Mouse (Mus musculus) midbrain, embryonic 13.5 days (tissue): ENCODE results near the gene Itgb3. TPM values are rescaled to one million over a fixed set of nuclear protein-coding genes. Genes with fewer than 3 reads are reported as not detected.

ENCODE experiments used
- ATAC-seq: fragments of 200-750 bp; cut with Nextera tagmentation; 2 replicates; pipeline ENCODE4 v1.8.0; 2017; ENCODE audit warnings: mild to moderate bottlenecking, moderate TSS enrichment, moderate library complexity
- H3K27ac ChIP-seq: fragments of 300-500 bp; sonication (generic); 2 replicates; pipeline ENCODE4 v1.5.1; 2015; ENCODE audit warnings: inconsistent platforms, mild to moderate bottlenecking, moderate library complexity
- H3K27me3 ChIP-seq: fragments of 300-500 bp; sonication (generic); 2 replicates; pipeline ENCODE4 v1.6.1; 2015; ENCODE audit warnings: mild to moderate bottlenecking, inconsistent platforms
- H3K36me3 ChIP-seq: fragments of 300-500 bp; sonication (generic); 2 replicates; pipeline ENCODE4 v1.6.1; 2015; ENCODE audit warnings: mild to moderate bottlenecking, inconsistent platforms
- H3K4me1 ChIP-seq: fragments of 300-500 bp; sonication (generic); replicated peaks from 2 replicates; pipeline ENCODE4 v1.6.1; 2015; ENCODE audit warnings: inconsistent platforms
- H3K4me2 ChIP-seq: fragments of 300-500 bp; sonication (generic); replicated peaks from 2 replicates; pipeline ENCODE4 v1.6.1; 2015; ENCODE audit warnings: moderate library complexity, mild to moderate bottlenecking, inconsistent platforms
- H3K4me3 ChIP-seq: fragments of 300-500 bp; sonication (generic); replicated peaks from 2 replicates; pipeline ENCODE4 v1.5.1; 2015; ENCODE audit warnings: mild to moderate bottlenecking, inconsistent platforms
- H3K9ac ChIP-seq: fragments of 300-500 bp; sonication (generic); replicated peaks from 2 replicates; pipeline ENCODE4 v1.6.1; 2015; ENCODE audit warnings: mild to moderate bottlenecking, inconsistent platforms
- H3K9me3 ChIP-seq: fragments of 300-500 bp; sonication (generic); 2 replicates; pipeline ENCODE4 v1.6.1; 2016; ENCODE audit warnings: mild to moderate bottlenecking, inconsistent platforms
- WGBS: fragments of 180-500 bp; shearing (Covaris S2); methylation state at CpG from one replicate; pipeline ENCODE4 v1.1.7; 2015; 5-methylcytosine and 5-hydroxymethylcytosine counted together
- polyA plus RNA-seq: library from polyadenylated mRNA; unstranded; fragments of >200 nt; fragmentation: Nextera tagmentation; extraction: Ambion mirVana; gene quantifications from 2 replicates; pipeline ENCODE4 v1.2.1, GENCODE M21; 2015

The Itgb3 gene
- polyA plus RNA-seq, 1 experiment from 2014 or later, result 0.98 TPM

DNA sequence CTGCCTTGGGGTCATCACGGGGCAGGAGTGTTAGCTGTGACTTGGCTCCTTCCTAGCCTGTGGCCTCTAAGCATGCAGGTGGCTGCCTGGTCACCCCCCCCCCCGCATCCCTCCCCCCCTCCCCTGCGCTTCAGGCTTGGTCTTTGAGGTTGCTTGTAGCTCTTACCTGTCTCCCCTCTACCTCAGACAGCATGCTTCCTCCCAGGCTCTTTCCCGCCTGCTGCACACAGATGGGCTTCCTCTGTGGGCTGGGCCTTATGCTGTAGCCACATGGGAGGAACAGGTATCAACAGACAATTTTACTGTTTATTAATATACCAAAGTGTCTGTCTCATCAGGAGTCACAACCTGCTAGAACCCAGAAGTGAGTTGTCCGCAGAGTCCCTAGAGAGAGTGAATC is 38.8 kb downstream of the Itgb3 start:
- no peak for ATAC-seq
- H3K27ac ChIP-seq, result no peak overlapping the region
- no peaks in the 10 kb centered on the region for H3K36me3 ChIP-seq
- H3K4me3 ChIP-seq, result no peak overlapping the region
- no peak overlapping the region for H3K4me2 ChIP-seq
- H3K4me1 ChIP-seq, result no peaks in the 10 kb centered on the region
- WGBS, result 87% methylated on average over 5 of the region's 5 CpGs
- H3K27me3 ChIP-seq, result no peaks in the 10 kb centered on the region
- no peak overlapping the region for H3K9ac ChIP-seq
- H3K9me3 ChIP-seq, result no peaks in the 10 kb centered on the region

GRCm38 (mm10) chr11:104647188-104647867 is 39.5 kb downstream of the Itgb3 start:
- H3K27me3 ChIP-seq, result no peaks in the 10 kb centered on the region
- H3K27ac ChIP-seq, result no peak overlapping the region
- ATAC-seq, result no peak
- no peak overlapping the region for H3K4me2 ChIP-seq
- no peak overlapping the region for H3K4me3 ChIP-seq
- 63% methylated on average over 8 of the region's 8 CpGs for WGBS
- H3K4me1 ChIP-seq, result no peaks in the 10 kb centered on the region
- no peaks in the 10 kb centered on the region for H3K36me3 ChIP-seq
- no peaks in the 10 kb centered on the region for H3K9me3 ChIP-seq
- H3K9ac ChIP-seq, result no peak overlapping the region

DNA sequence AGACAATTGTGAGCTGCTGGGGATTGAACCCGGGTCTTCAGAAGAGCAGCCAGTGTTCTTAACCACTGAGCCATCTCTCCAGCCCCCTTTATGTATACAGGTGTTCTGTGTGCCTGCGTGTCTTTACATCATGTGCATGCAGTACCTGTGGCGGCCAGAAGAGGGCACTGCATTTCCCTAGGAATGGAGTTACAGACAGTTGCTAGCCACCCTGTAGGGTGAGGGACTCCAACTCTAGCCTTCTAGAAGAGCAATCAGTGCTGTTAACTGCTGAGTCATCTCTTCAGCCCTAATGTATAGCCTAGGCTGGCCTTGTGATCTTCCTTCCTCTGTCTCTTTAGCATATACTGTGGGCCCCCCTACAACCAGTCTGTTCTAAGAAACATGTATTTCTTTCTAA is 40.8 kb downstream of the Itgb3 start:
- Histone ChIP-seq H3K4me2 (no peak overlapping the region), H3K4me1 (no peaks in the 10 kb centered on the region), H3K4me3 (no peak overlapping the region), H3K27ac (no peak overlapping the region), H3K9ac (no peak overlapping the region), H3K9me3 (no peaks in the 10 kb centered on the region), H3K36me3 (no peaks in the 10 kb centered on the region), H3K27me3 (no peaks in the 10 kb centered on the region)
- 41% methylated on average over 3 of the region's 3 CpGs for WGBS
- ATAC-seq, result no peak

GRCm38 (mm10) chr11:104660599-104660998 is 52.8 kb downstream of the Itgb3 start:
- no peaks in the 10 kb centered on the region for H3K9me3 ChIP-seq
- H3K36me3 ChIP-seq, result no peaks in the 10 kb centered on the region
- H3K27me3 ChIP-seq, result no peaks in the 10 kb centered on the region
- WGBS, result 99% methylated on average over 4 of the region's 4 CpGs
- H3K9ac ChIP-seq, result no peak overlapping the region
- no peak overlapping the region for H3K27ac ChIP-seq
- H3K4me2 ChIP-seq, result no peak overlapping the region
- ATAC-seq, result no peak
- no peak overlapping the region for H3K4me3 ChIP-seq
- no peaks in the 10 kb centered on the region for H3K4me1 ChIP-seq

DNA sequence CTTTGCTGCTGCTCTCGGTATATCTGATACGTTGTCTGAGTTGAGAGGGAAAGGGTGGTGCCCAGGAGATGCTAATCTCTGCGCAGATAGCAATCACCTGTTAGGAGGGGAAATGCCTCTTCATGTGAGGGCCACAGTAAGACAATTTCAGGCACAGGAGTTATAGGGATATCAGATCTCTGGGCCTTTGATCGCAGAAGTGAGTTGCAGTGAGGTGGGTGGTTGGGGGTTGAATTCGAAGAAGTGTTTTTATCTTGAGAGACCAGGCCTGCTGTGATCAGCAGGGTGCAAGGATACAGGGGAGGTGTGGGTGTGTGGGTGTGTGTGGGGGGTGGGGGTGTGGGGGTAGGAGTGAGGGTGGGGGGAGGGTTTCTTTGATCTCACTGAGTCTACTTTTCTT is 53.3 kb downstream of the Itgb3 start:
- Histone ChIP-seq H3K27ac (no peak overlapping the region), H3K9me3 (no peaks in the 10 kb centered on the region), H3K4me2 (no peak overlapping the region), H3K4me1 (no peaks in the 10 kb centered on the region), H3K4me3 (no peak overlapping the region), H3K36me3 (no peaks in the 10 kb centered on the region), H3K9ac (no peak overlapping the region), H3K27me3 (no peaks in the 10 kb centered on the region)
- no peak for ATAC-seq
- 91% methylated on average over 5 of the region's 5 CpGs for WGBS

DNA sequence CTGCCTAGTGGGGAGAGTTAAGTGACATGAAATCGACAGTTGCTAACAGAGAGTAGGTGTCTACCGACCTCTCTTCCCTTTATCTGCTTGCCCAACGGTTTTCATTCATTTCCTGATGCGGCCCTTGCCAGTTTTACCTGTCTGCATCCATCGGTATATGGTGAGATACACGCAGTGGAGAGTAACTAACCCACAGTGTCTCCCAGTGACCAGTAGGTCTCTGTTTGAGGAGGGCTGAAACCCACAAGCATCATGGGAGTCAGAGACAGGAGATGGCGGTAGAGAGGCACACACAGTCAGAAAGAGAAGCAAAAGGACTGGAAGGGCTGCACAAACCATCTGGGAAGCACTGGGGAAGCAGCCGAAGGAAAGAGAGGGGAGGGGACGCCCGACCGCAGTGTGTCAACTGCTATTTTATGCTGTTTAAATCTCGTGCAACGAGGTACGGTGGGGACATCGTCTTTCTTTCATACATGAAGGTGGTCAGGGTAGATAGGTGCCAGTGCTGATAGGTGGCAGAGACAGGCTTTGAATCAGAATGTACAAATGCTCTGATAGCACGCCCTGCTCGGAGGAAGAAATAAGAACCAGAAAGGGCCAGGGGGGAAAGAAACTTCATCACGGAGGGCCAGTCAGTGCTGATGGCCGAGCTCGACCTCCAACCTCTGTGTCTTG is 53.9 kb downstream of the Itgb3 start:
- H3K9me3 ChIP-seq, result no peaks in the 10 kb centered on the region
- 85% methylated on average over 20 of the region's 20 CpGs for WGBS
- no peaks in the 10 kb centered on the region for H3K27me3 ChIP-seq
- no peaks in the 10 kb centered on the region for H3K4me1 ChIP-seq
- H3K27ac ChIP-seq, result no peak overlapping the region
- ATAC-seq, result no peak
- no peaks in the 10 kb centered on the region for H3K36me3 ChIP-seq
- no peak overlapping the region for H3K4me3 ChIP-seq
- H3K4me2 ChIP-seq, result no peak overlapping the region
- H3K9ac ChIP-seq, result no peak overlapping the region

GRCm38 (mm10) chr11:104662573-104662972 is 54.8 kb downstream of the Itgb3 start:
- no peak for ATAC-seq
- WGBS, result 91% methylated on average over 11 of the region's 11 CpGs
- Histone ChIP-seq H3K4me1 (no peaks in the 10 kb centered on the region), H3K9ac (no peak overlapping the region), H3K9me3 (no peaks in the 10 kb centered on the region), H3K4me2 (no peak overlapping the region), H3K4me3 (no peak overlapping the region), H3K27ac (no peak overlapping the region), H3K27me3 (no peaks in the 10 kb centered on the region), H3K36me3 (no peaks in the 10 kb centered on the region)

DNA sequence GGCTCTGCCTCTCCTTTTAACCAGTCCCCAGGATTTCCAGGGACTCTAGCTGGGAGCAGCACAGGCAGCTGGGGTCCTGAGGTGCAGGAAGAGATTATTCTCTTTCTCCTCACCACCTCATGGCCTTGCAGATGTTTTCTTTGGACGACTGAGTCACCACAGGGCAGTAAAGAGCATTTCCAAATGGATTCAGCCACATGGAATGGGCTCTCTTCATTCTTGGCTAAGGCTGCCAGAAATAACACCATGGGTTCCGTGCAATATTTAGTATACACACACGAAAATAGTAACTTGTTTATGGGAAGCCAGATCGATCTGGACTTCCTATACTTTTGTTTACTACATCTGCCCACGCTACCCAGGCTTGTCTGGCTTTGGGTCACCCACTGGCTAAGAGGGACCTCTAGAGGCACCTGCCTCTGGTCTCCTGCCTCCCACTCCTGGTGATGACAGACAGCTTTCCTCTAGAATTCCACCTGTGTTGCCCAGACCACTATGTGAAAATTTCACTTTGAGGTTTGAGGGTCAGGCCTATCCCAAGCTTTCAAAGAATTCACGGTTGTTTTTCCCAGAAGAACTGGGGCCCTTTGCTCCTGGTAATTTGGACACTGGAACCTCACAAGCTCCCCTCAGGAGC is 55.6 kb downstream of the Itgb3 start:
- Histone ChIP-seq H3K27ac (no peak overlapping the region), H3K9ac (no peak overlapping the region), H3K27me3 (no peaks in the 10 kb centered on the region), H3K9me3 (no peaks in the 10 kb centered on the region), H3K4me1 (no peaks in the 10 kb centered on the region), H3K4me2 (no peak overlapping the region), H3K36me3 (no peaks in the 10 kb centered on the region), H3K4me3 (no peak overlapping the region)
- no peak for ATAC-seq
- 82% methylated on average over 6 of the region's 6 CpGs for WGBS

DNA sequence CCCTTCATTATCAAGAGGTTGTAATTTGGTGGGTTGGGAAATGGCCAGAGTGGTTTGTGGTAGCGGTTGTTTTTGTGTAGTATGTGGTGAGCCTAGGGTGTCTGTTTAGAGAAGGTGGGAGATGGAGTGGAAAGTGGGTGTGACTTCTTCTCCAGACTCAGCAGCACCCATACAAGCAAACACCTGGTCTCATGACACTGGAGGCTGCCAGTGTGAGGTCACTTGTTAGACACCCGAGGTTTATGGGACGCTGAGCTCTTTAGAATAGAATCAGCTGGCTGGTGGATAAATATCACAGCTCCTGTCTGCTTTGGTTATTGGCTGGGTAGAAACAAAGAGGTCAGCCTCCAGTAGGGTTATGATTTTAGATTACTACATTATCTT is 56.1 kb downstream of the Itgb3 start:
- Histone ChIP-seq H3K9ac (no peak overlapping the region), H3K4me2 (no peak overlapping the region), H3K27me3 (no peaks in the 10 kb centered on the region), H3K27ac (no peak overlapping the region), H3K9me3 (no peaks in the 10 kb centered on the region), H3K36me3 (no peaks in the 10 kb centered on the region), H3K4me3 (no peak overlapping the region), H3K4me1 (no peaks in the 10 kb centered on the region)
- WGBS, result 81% methylated on average over 3 of the region's 3 CpGs
- ATAC-seq, result no peak

DNA sequence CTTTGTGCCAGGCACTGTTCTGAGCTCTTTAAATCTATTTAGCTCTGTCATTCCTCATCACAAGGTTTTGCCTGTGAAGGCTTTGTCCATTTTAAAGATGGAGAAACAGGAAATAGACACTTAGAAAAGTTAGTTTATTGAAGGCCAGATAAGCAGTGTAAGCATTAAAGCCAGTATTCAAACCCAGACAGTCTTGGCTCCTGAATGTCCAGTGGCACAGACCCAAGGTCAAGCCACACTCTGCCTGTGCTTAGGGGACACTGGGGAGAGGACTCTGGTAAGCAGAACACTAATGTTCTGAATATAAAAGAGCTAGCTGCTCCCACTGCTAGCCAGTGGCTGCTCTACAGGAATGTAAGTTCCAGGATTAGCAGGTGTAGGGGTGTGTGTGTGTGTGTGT is 56.6 kb downstream of the Itgb3 start:
- Histone ChIP-seq H3K36me3 (no peaks in the 10 kb centered on the region), H3K9ac (no peak overlapping the region), H3K9me3 (no peaks in the 10 kb centered on the region), H3K4me2 (no peak overlapping the region), H3K4me1 (no peaks in the 10 kb centered on the region), H3K27me3 (no peaks in the 10 kb centered on the region), H3K4me3 (no peak overlapping the region), H3K27ac (no peak overlapping the region)
- no peak for ATAC-seq

GRCm38 (mm10) chr11:104667399-104667798 is 59.6 kb downstream of the Itgb3 start:
- Histone ChIP-seq H3K4me1 (no peaks in the 10 kb centered on the region), H3K9me3 (no peaks in the 10 kb centered on the region), H3K9ac (no peak overlapping the region), H3K4me2 (no peak overlapping the region), H3K27me3 (no peaks in the 10 kb centered on the region), H3K27ac (no peak overlapping the region), H3K36me3 (no peaks in the 10 kb centered on the region), H3K4me3 (no peak overlapping the region)
- no peak for ATAC-seq
- WGBS, result 82% methylated on average over 5 of the region's 5 CpGs

DNA sequence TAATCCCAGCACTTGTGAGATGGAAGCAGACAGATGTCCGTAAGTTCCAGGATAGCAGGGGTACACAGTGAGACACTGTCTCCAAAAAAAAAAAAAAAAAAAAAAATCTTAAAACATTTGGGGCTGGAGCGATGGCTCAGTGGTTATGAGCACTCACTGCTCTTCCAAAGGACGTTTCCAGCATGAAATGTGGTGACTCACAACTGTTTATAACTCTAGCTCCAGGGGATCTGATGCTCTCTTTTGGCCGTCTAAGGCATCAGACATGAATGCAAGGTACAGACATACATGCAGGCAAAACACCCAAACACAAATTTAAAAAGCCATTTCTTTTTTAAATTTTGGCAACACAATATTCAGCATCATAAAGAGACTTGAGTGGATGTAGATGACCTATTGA is 65.6 kb downstream of the Itgb3 start:
- no peak overlapping the region for H3K9ac ChIP-seq
- H3K4me2 ChIP-seq, result no peak overlapping the region
- 76% methylated on average over 4 of the region's 4 CpGs for WGBS
- no peaks in the 10 kb centered on the region for H3K36me3 ChIP-seq
- H3K4me1 ChIP-seq, result no peaks in the 10 kb centered on the region
- H3K9me3 ChIP-seq, result no peaks in the 10 kb centered on the region
- ATAC-seq, result no peak
- H3K27me3 ChIP-seq, result no peaks in the 10 kb centered on the region
- no peak overlapping the region for H3K4me3 ChIP-seq
- no peak overlapping the region for H3K27ac ChIP-seq
